Comparison of ENCODE assay signal across 8 mouse cellular contexts in genomic region chr4:136173210-136173715, GRCm38 (mm10). TPM values are rescaled to one million over a fixed set of nuclear protein-coding genes. Genes with fewer than 3 reads are reported as not detected.
DNase-seq lines count a peak whose midpoint lies in the region; ATAC-seq and TF ChIP-seq lines count a peak whose summit lies in the region.

No protein-coding gene starts in this region.

- peak; percentile 38 for DNase-seq in lung, embryonic 14.5 days
- DNase-seq in lung, postnatal 14 days, result no peak
- peak; percentile 31 for DNase-seq in embryonic facial prominence, embryonic 10.5 days (ENCODE audit: low spot score)
- no peak for DNase-seq in right cerebral cortex, postnatal 25 days
- no peak for DNase-seq in urinary bladder, postnatal 10 days (ENCODE audit: low spot score)
- no peak for DNase-seq in ovary, postnatal 14 days (ENCODE audit: low spot score)

- no peak for ATAC-seq in lung, embryonic 14.5 days (ENCODE audit: insufficient read depth)
- no peak for ATAC-seq in intestine, embryonic 16.5 days
- no peak for ATAC-seq in neural tube, embryonic 15.5 days (ENCODE audit: low FRiP score)

- 6% methylated on average over 14 of the region's 14 CpGs for WGBS in lung, embryonic 14.5 days
- WGBS in embryonic facial prominence, embryonic 10.5 days, result 3% methylated on average over 14 of the region's 14 CpGs
- 5% methylated on average over 14 of the region's 14 CpGs for WGBS in intestine, embryonic 16.5 days
- WGBS in neural tube, embryonic 15.5 days, result 3% methylated on average over 14 of the region's 14 CpGs

- H3K9ac ChIP-seq in lung, embryonic 14.5 days, result peak overlapping the region; percentile 79
- peak overlapping the region; percentile 84 for H3K9ac ChIP-seq in intestine, embryonic 16.5 days (ENCODE audit: low read depth, low read length)
- peak overlapping the region; percentile 41 for H3K9ac ChIP-seq in neural tube, embryonic 15.5 days (replicated peaks)

- 0 out of 2 replicates have a peak, but pooled peaks cover 8% of the 10 kb centered on the region for H3K36me3 ChIP-seq in lung, embryonic 14.5 days (ENCODE audit: insufficient read depth)
- peaks cover 17% of the 10 kb centered on the region; the same call in 1 of the 2 replicates for H3K36me3 ChIP-seq in embryonic facial prominence, embryonic 10.5 days (replicated peaks)
- H3K36me3 ChIP-seq in intestine, embryonic 16.5 days (ENCODE audit: control insufficient read depth, insufficient read depth, low read length), result no peaks in the 10 kb centered on the region
- no peaks in the 10 kb centered on the region for H3K36me3 ChIP-seq in neural tube, embryonic 15.5 days

- TF ChIP-seq CTCF in lung, embryonic 14.5 days (IDR thresholded peaks at IDR 0.05; ENCODE audit: low read depth), result no peak

- peak overlapping the region; percentile 98 for H3K4me2 ChIP-seq in lung, embryonic 14.5 days
- H3K4me2 ChIP-seq in intestine, embryonic 16.5 days (ENCODE audit: low read depth, low read length), result peak overlapping the region; percentile 96
- peak overlapping the region; percentile 100 for H3K4me2 ChIP-seq in neural tube, embryonic 15.5 days

- no peaks in the 10 kb centered on the region for H3K9me3 ChIP-seq in lung, embryonic 14.5 days (ENCODE audit: low read depth, low read length)
- no peaks in the 10 kb centered on the region for H3K9me3 ChIP-seq in embryonic facial prominence, embryonic 10.5 days
- no peaks in the 10 kb centered on the region for H3K9me3 ChIP-seq in intestine, embryonic 16.5 days (ENCODE audit: control insufficient read depth, low read length)
- no peaks in the 10 kb centered on the region for H3K9me3 ChIP-seq in neural tube, embryonic 15.5 days (replicated peaks)

- H3K27me3 ChIP-seq in lung, embryonic 14.5 days (ENCODE audit: insufficient read depth, low read length), result no peaks in the 10 kb centered on the region
- peaks cover 8% of the 10 kb centered on the region; the same call in 1 of the 2 replicates for H3K27me3 ChIP-seq in embryonic facial prominence, embryonic 10.5 days (replicated peaks; ENCODE audit: low read depth, poor library complexity, severe bottlenecking)
- H3K27me3 ChIP-seq in intestine, embryonic 16.5 days (replicated peaks; ENCODE audit: control insufficient read depth, insufficient read depth, low read length), result no peaks in the 10 kb centered on the region
- 0 out of 2 replicates have a peak, but pooled peaks cover 4% of the 10 kb centered on the region for H3K27me3 ChIP-seq in neural tube, embryonic 15.5 days (replicated peaks)

- peaks cover 20% of the 10 kb centered on the region for H3K4me1 ChIP-seq in lung, embryonic 14.5 days (ENCODE audit: insufficient read depth)
- peaks cover 65% of the 10 kb centered on the region for H3K4me1 ChIP-seq in embryonic facial prominence, embryonic 10.5 days
- peaks cover 58% of the 10 kb centered on the region for H3K4me1 ChIP-seq in intestine, embryonic 16.5 days (ENCODE audit: control insufficient read depth, insufficient read depth, low read length)
- H3K4me1 ChIP-seq in neural tube, embryonic 15.5 days, result peaks cover 30% of the 10 kb centered on the region

- H3K4me3 ChIP-seq in lung, embryonic 14.5 days (ENCODE audit: low read depth, low read length), result peak overlapping the region; percentile 74
- peak overlapping the region; percentile 91 for H3K4me3 ChIP-seq in embryonic facial prominence, embryonic 10.5 days
- H3K4me3 ChIP-seq in intestine, embryonic 16.5 days (ENCODE audit: low read length), result peak overlapping the region; percentile 87
- H3K4me3 ChIP-seq in neural tube, embryonic 15.5 days (replicated peaks), result peak overlapping the region; percentile 59

- H3K27ac ChIP-seq in lung, embryonic 14.5 days (ENCODE audit: low read depth), result peak overlapping the region; percentile 77
- peak overlapping the region; percentile 90 for H3K27ac ChIP-seq in embryonic facial prominence, embryonic 10.5 days (replicated peaks)
- peak overlapping the region; percentile 85 for H3K27ac ChIP-seq in intestine, embryonic 16.5 days (ENCODE audit: low read length)
- H3K27ac ChIP-seq in neural tube, embryonic 15.5 days (replicated peaks), result no peak overlapping the region

RNA-seq across cellular contexts. Expression of gene E2f2, which starts 1.1 kb away (rescaled TPM):
- polyA plus RNA-seq in lung, embryonic 14.5 days (2014; fragmentation: Nextera tagmentation; extraction: Ambion mirVana), result 5.5 and 6.5 TPM in 2 replicates
- 6.2 TPM in 2 replicates for polyA plus RNA-seq in embryonic facial prominence, embryonic 10.5 days (2016; fragmentation: Nextera tagmentation; extraction: Ambion mirVana)
- polyA plus RNA-seq in intestine, embryonic 16.5 days (2015; fragmentation: Nextera tagmentation; extraction: Ambion mirVana), result 7.5 and 9.3 TPM in 2 replicates
- 2.1 and 4.4 TPM in 2 replicates for polyA plus RNA-seq in neural tube, embryonic 15.5 days (2015; fragmentation: Nextera tagmentation; extraction: Ambion mirVana)

RNA-seq across cellular contexts. Expression of gene Id3, which starts 30.0 kb away (rescaled TPM):
- polyA plus RNA-seq in lung, embryonic 14.5 days (2014; fragmentation: Nextera tagmentation; extraction: Ambion mirVana), result 469 and 477 TPM in 2 replicates
- polyA plus RNA-seq in embryonic facial prominence, embryonic 10.5 days (2016; fragmentation: Nextera tagmentation; extraction: Ambion mirVana), result 593 and 611 TPM in 2 replicates
- 232 and 245 TPM in 2 replicates for polyA plus RNA-seq in intestine, embryonic 16.5 days (2015; fragmentation: Nextera tagmentation; extraction: Ambion mirVana)
- polyA plus RNA-seq in neural tube, embryonic 15.5 days (2015; fragmentation: Nextera tagmentation; extraction: Ambion mirVana), result 227 TPM in 2 replicates

RNA-seq across cellular contexts. Expression of gene Asap3, which starts 32.9 kb away (rescaled TPM):
- polyA plus RNA-seq in lung, embryonic 14.5 days (2014; fragmentation: Nextera tagmentation; extraction: Ambion mirVana), result 4.4 and 5.4 TPM in 2 replicates
- polyA plus RNA-seq in embryonic facial prominence, embryonic 10.5 days (2016; fragmentation: Nextera tagmentation; extraction: Ambion mirVana), result 4.2 and 5.3 TPM in 2 replicates
- polyA plus RNA-seq in intestine, embryonic 16.5 days (2015; fragmentation: Nextera tagmentation; extraction: Ambion mirVana), result 3.3 and 4.4 TPM in 2 replicates
- 6.6 and 6.7 TPM in 2 replicates for polyA plus RNA-seq in neural tube, embryonic 15.5 days (2015; fragmentation: Nextera tagmentation; extraction: Ambion mirVana)

Comparison
In these comparisons a context has a peak if more than half of its experiments do, and no peak if none do; other contexts are left out.
1. DNase-seq: peak in lung, embryonic 14.5 days (single experiment) and embryonic facial prominence, embryonic 10.5 days (single experiment); none in lung, postnatal 14 days (single experiment), right cerebral cortex, postnatal 25 days (single experiment), urinary bladder, postnatal 10 days (single experiment) and ovary, postnatal 14 days (single experiment).
2. Peak in every context shown above with its lines, with median percentiles within 50 percentile points of each other: H3K4me2 ChIP-seq, H3K4me3 ChIP-seq and H3K9ac ChIP-seq.